Mouse (Mus musculus): ENCODE data around the gene Ltbp2.

DNA sequence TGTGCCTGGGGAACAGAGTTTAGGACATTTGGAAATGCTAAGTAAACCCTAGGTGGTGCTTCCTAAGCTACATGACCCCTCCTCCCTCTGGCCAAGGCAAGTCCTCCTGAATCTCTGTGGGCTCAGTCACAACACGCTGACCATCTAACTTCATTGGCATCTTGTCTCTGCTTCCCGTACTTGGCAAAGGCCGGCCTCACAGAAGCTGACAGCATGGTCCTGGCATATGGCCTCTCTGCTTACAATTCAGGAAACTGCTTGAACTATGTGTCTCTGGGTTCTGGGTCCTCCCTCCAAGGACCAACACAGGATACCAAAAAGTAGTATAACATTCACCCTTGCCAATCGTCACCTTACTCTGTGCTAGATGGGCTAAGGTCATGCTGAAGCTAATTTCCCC is 33.7 kb upstream of the Ltbp2 start:
- TF ChIP-seq CTCF (IDR thresholded peaks at IDR 0.05; ENCODE audit: low read depth) (no peak), EP300 (optimal IDR thresholded peaks at IDR 0.05) (no peak)
